Mouse (Mus musculus): Measurements from ENCODE around the gene Pdcl3.

DNA sequence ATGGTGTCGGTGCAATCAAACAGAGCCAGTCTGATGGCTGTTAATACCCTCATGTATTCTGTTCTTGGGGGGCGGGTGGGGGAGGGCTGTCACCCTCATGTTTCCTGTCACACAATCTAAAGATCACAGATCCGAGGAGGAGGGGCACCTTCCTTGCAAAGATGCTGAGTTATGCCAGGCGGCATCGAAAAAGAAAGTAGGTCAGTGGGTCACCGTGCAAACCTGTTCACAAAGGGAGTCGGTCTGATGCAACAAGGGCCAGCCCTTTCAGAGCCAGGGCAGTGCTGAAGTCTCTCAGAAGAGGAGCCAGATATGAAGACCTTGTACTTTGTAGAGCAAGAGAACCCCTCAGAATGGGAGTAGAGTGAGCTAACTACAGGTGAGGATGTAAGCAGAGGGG, 39.7 kb downstream of the Pdcl3 start:
- no peak for TF ChIP-seq BHLHE40 (IDR thresholded peaks at IDR 0.05; ENCODE audit: low read depth, low read length)
- no peak for TF ChIP-seq ELF1 (IDR thresholded peaks at IDR 0.05; ENCODE audit: low read depth, low read length)
- no peak for TF ChIP-seq MAX (IDR thresholded peaks at IDR 0.05; ENCODE audit: low read length)
- no peak for TF ChIP-seq EP300 (IDR thresholded peaks at IDR 0.05; ENCODE audit: low read length)
